Mouse (Mus musculus) embryonic facial prominence, embryonic 12.5 days (tissue): ENCODE results near the gene Ntn4. TPM values are rescaled to one million over a fixed set of nuclear protein-coding genes. Genes with fewer than 3 reads are reported as not detected.
A peak's percentile ranks its signal among the peaks of the same experiment; 100 is the strongest.

Source experiments
- ATAC-seq: fragments of 200-750 bp; cut with Nextera tagmentation; 2 replicates; pipeline ENCODE4 v1.8.0; 2017; ENCODE audit not compliant: insufficient number of reproducible peaks, insufficient read depth, low FRiP score, low TSS enrichment
- H3K27ac ChIP-seq: fragments of 300-500 bp; sonication (generic); 2 replicates; pipeline ENCODE4 v1.5.1; 2016; ENCODE audit warnings: mild to moderate bottlenecking
- H3K27me3 ChIP-seq: fragments of 300-500 bp; sonication (generic); 2 replicates; pipeline ENCODE4 v1.6.1; 2016; ENCODE audit warnings: mild to moderate bottlenecking, moderate library complexity
- H3K36me3 ChIP-seq: fragments of 300-500 bp; sonication (generic); 2 replicates; pipeline ENCODE4 v1.6.1; 2016; ENCODE audit warnings: mild to moderate bottlenecking
- H3K4me1 ChIP-seq: fragments of 300-500 bp; sonication (generic); 2 replicates; pipeline ENCODE4 v1.6.1; 2016
- H3K4me2 ChIP-seq: fragments of 300-500 bp; sonication (generic); replicated peaks from 2 replicates; pipeline ENCODE4 v1.6.1; 2016; ENCODE audit warnings: mild to moderate bottlenecking, moderate library complexity
- H3K4me3 ChIP-seq: fragments of 300-500 bp; sonication (generic); 2 replicates; pipeline ENCODE4 v1.5.1; 2016; ENCODE audit warnings: mild to moderate bottlenecking
- H3K9ac ChIP-seq: fragments of 300-500 bp; sonication (generic); 2 replicates; pipeline ENCODE4 v1.6.1; 2016; ENCODE audit warnings: mild to moderate bottlenecking, moderate library complexity
- H3K9me3 ChIP-seq: fragments of 300-500 bp; sonication (generic); 2 replicates; pipeline ENCODE4 v1.6.1; 2016; ENCODE audit warnings: mild to moderate bottlenecking, moderate library complexity
- WGBS: fragments of 180-500 bp; shearing (Covaris S2); methylation state at CpG from one replicate; pipeline ENCODE4 v1.1.7; 2016; 5-methylcytosine and 5-hydroxymethylcytosine counted together
- polyA plus RNA-seq: library from polyadenylated mRNA; unstranded; fragments of >200 nt; fragmentation: Nextera tagmentation; extraction: Ambion mirVana; gene quantifications from 2 replicates; pipeline ENCODE4 v1.2.1, GENCODE M21; 2016

Gene Ntn4
- 0.89 and 1.5 TPM in 2 replicates for polyA plus RNA-seq

DNA sequence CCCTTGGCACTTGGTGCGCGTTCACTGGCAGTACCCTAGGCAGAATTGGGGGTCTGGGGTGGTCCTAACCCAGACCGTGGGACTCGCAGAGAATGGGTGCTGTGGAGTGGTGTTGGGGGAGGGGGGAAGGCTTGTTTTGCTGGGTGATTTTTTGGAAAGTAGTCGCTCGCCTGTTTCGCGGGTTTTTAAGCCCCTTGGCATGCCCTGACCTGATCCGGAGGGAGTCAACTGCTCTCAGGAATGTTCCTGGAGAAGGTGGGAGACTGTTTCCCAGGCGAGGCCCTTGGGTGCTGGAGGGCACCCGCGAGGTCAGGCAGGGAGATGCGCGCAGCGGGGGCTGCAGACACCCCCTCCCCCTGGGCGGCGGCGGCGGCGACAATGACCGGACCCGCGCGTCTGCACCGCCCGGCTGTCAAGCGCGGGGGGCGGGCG is at the start of gene Ntn4:
Gene Ntn4, plus strand, starts transcription at position 161 of the 432 bp plus-strand sequence.
- no peak for ATAC-seq
- H3K4me2 ChIP-seq: peak within 1 kb of the TSS; percentile 98
- H3K4me1 ChIP-seq: peaks cover 16% of the 10 kb centered on the region; the same call in 1 of the 2 replicates
- peak within 1 kb of the TSS; percentile 73 for H3K4me3 ChIP-seq
- 3% methylated on average over 23 of the region's 30 CpGs for WGBS
- no peaks in the 10 kb centered on the region for H3K36me3 ChIP-seq
- peak within 1 kb of the TSS; percentile 68 for H3K9ac ChIP-seq
- peaks cover 34% of the 10 kb centered on the region for H3K27me3 ChIP-seq
- no peaks in the 10 kb centered on the region for H3K9me3 ChIP-seq
- H3K27ac ChIP-seq: no peak within 1 kb of the TSS

DNA sequence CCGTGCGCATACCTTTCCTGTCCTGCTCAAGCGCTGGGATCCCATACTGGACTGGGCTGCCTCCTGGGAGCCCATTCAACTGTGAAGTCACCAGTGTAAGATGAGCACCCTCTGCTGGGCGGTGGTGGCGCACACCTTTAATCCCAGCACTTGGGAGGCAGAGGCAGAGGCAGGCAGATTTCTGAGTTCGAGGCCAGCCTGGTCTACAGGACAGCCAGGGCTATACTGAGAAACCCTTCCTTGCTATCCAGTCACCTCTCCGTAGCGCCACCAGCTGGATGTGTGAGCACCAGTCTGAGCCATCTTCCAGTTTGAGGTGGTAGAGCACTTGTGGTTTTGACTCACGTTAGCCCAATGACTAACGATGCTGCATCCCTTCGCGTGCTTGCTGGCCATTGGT is 48.0 kb upstream of the Ntn4 start:
- no peak for ATAC-seq
- H3K27me3 ChIP-seq: 0 out of 2 replicates have a peak, but pooled peaks cover 2% of the 10 kb centered on the region
- WGBS: 58% methylated on average over 12 of the region's 12 CpGs

DNA sequence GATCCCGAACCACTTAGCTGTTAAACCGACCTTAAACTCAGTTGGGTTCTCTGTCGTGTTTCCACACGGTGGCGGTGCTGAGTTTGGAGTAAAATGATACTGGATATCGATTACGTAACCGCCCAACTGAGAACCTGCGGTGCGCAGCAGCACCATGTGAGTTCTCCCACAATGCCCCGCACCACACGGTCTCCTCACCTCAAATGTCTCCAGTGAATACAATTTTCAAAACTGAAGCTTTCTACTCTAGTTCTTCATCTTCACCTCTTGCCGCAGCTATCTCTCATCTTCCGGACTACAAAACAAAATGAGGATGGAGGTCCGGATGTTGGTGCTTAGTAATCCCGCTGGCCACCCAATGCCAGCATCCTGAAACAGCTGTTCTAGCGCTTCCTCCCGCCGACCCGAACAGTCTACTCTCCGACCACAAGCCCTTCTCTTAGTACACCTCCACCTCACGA is 46.4 kb upstream of the Ntn4 start:
- WGBS: 1% methylated on average over 22 of the region's 22 CpGs
- H3K27ac ChIP-seq: no peak overlapping the region
- H3K4me1 ChIP-seq: peaks cover 6% of the 10 kb centered on the region; the same call in 1 of the 2 replicates
- peak overlapping the region; percentile 44 for H3K4me3 ChIP-seq
- no peaks in the 10 kb centered on the region for H3K9me3 ChIP-seq
- ATAC-seq: 0 out of 2 replicates have a peak, but pooled peaks have one; percentile 64
- 0 out of 2 replicates have a peak, but pooled peaks cover 2% of the 10 kb centered on the region for H3K27me3 ChIP-seq
- H3K4me2 ChIP-seq: peak overlapping the region; percentile 62
- no peaks in the 10 kb centered on the region for H3K36me3 ChIP-seq
- H3K9ac ChIP-seq: peak overlapping the region; percentile 50; the same call in 1 of the 2 replicates

More for the DNA sequence above, 48.0 kb upstream of the Ntn4 start:
- Histone ChIP-seq H3K4me2 (no peak overlapping the region), H3K9me3 (no peaks in the 10 kb centered on the region), H3K4me3 (no peak overlapping the region), H3K36me3 (no peaks in the 10 kb centered on the region), H3K4me1 (peaks cover 17% of the 10 kb centered on the region), H3K9ac (no peak overlapping the region), H3K27ac (no peak overlapping the region)

DNA sequence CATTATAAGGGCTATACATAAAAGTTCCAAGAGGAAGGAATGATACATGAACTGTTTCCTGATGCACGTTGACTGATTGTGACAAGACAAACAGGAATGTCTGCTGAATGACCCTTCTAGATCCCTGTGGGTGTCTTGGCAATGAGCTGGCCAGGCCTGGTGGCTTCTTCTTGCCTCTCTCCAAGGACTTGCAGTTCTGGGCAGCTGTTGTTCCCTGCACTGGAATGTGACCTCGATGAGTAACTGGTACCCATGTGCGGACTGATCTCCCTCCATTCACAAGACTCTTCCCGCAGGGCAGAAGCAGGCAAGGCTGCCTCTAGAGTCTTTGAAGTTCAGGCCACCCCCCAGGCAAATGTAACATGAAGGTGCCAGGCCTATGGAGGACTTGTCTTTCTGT is 44.6 kb upstream of the Ntn4 start:
- Histone ChIP-seq H3K4me3 (no peak overlapping the region), H3K9me3 (no peaks in the 10 kb centered on the region), H3K36me3 (no peaks in the 10 kb centered on the region), H3K27me3 (0 out of 2 replicates have a peak, but pooled peaks cover 2% of the 10 kb centered on the region), H3K9ac (no peak overlapping the region), H3K27ac (no peak overlapping the region), H3K4me1 (peaks cover 3% of the 10 kb centered on the region; the same call in 1 of the 2 replicates), H3K4me2 (no peak overlapping the region)
- ATAC-seq: no peak
- 66% methylated on average over 4 of the region's 4 CpGs for whole genome bisulfite sequencing

DNA sequence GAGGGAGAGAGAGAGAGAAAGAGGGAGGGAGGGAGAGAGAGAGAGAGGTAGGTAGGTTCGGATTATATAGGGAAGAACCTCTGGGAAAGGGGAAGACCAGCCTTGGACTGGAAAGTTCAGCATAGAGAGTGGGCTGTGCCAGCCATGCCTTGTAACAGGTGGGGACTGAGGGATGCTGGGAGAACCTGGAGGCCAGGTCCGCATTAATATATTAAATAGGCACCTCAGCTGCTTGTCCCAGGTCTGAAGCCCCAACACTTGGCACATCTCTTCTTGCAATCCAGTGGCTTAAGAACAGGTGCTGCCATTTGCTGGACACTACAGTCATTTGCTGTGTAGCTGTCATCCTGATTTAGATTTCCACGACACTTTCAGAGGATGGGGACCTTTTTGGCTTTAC is 43.8 kb upstream of the Ntn4 start:
- peaks cover 3% of the 10 kb centered on the region; the same call in 1 of the 2 replicates for H3K4me1 ChIP-seq
- H3K27me3 ChIP-seq: 0 out of 2 replicates have a peak, but pooled peaks cover 2% of the 10 kb centered on the region
- no peak overlapping the region for H3K27ac ChIP-seq
- no peak overlapping the region for H3K9ac ChIP-seq
- H3K36me3 ChIP-seq: no peaks in the 10 kb centered on the region
- WGBS: 71% methylated on average over 3 of the region's 3 CpGs
- ATAC-seq: no peak
- H3K9me3 ChIP-seq: no peaks in the 10 kb centered on the region
- no peak overlapping the region for H3K4me3 ChIP-seq
- no peak overlapping the region for H3K4me2 ChIP-seq

DNA sequence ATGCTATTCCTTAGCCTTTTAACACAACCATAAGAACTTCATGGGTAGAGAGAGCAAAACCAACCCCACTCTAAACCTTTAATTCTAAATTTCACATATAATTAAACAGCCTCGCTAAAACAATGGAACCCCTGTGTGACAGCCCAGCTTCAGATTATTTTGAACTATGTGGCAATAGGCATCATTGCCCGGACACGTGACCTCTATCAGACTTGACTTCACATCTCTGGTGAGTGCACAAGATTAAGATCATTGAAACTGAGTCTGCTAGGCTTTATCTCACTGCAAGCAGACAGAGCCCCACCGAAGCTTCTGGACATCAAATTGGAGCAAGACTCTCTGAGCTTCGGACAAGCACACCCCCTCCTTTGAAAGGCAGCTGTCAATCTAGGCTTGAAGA is 38.2 kb upstream of the Ntn4 start:
- no peaks in the 10 kb centered on the region for H3K27me3 ChIP-seq
- no peak for ATAC-seq
- no peak overlapping the region for H3K9ac ChIP-seq
- H3K4me1 ChIP-seq: no peaks in the 10 kb centered on the region
- H3K36me3 ChIP-seq: no peaks in the 10 kb centered on the region
- no peaks in the 10 kb centered on the region for H3K9me3 ChIP-seq
- 86% methylated on average over 5 of the region's 5 CpGs for WGBS
- no peak overlapping the region for H3K4me3 ChIP-seq
- no peak overlapping the region for H3K4me2 ChIP-seq
- no peak overlapping the region for H3K27ac ChIP-seq

DNA sequence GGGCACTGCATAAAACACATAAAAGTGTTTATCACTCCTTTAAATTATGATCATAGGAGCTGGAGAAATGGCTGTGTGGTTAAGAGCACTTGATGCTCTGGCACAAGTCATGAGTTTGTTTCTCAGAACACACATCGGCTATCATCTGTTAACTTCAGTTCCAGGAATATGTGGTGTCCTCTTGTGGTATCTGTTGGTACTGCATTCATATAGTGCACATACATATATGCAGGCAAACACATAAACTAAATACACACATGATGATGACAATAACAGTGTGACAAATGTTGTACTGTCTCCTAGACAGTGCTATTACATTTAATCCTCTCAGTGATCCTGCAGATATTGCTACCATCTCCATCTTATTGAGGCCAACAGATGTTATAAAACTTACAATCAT is 37.2 kb upstream of the Ntn4 start:
- no peak overlapping the region for H3K4me3 ChIP-seq
- no peaks in the 10 kb centered on the region for H3K4me1 ChIP-seq
- no peaks in the 10 kb centered on the region for H3K9me3 ChIP-seq
- no peaks in the 10 kb centered on the region for H3K36me3 ChIP-seq
- H3K9ac ChIP-seq: no peak overlapping the region
- H3K27ac ChIP-seq: no peak overlapping the region
- WGBS: 93% methylated on average over 1 of the region's 1 CpGs
- no peak overlapping the region for H3K4me2 ChIP-seq
- H3K27me3 ChIP-seq: no peaks in the 10 kb centered on the region
- ATAC-seq: no peak

DNA sequence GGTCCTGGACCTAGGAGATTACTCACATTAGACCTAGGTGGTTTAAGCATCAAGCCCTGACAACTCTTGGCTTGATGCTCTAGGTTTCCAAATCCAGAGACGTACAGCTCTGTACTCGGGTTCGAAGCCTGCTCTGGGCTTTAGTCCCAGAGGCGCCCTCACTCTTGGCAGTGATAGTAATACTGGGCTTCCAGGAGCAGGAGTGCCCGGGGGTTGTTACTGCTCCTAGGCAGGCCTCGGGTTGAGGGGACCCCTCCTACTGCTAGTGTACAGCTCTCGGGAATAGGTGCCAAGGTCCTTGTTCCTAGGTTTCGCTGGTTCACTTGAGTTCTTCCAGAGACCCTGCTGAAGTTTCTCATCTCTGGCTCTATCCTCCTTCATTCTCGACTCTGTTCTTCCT is 34.2 kb upstream of the Ntn4 start:
- WGBS: 91% methylated on average over 9 of the region's 9 CpGs
- Histone ChIP-seq H3K27ac (no peak overlapping the region), H3K4me3 (no peak overlapping the region), H3K27me3 (no peaks in the 10 kb centered on the region), H3K4me2 (no peak overlapping the region), H3K9ac (no peak overlapping the region), H3K9me3 (no peaks in the 10 kb centered on the region), H3K36me3 (no peaks in the 10 kb centered on the region), H3K4me1 (no peaks in the 10 kb centered on the region)
- ATAC-seq: no peak

DNA sequence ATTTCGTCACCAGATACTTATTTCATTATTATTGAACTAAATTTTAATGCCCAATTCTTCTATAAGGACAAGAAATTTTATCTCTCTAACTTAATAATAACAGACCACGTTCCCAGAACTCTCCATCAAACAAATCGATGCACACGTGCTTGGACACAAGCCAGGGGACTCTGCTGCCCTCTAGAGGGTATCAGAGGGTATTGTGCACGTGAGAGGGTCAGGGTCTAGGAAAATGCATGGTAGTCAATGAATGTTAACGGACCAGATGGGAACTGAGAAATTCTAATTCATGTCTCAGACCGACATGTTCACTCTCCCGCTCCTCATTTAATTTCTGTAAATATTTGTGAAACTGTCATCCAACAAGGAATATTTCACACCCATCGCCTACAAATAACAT is 32.4 kb upstream of the Ntn4 start:
- no peak overlapping the region for H3K27ac ChIP-seq
- ATAC-seq: no peak
- no peaks in the 10 kb centered on the region for H3K36me3 ChIP-seq
- no peaks in the 10 kb centered on the region for H3K9me3 ChIP-seq
- H3K4me1 ChIP-seq: no peaks in the 10 kb centered on the region
- H3K4me3 ChIP-seq: no peak overlapping the region
- H3K9ac ChIP-seq: no peak overlapping the region
- no peaks in the 10 kb centered on the region for H3K27me3 ChIP-seq
- no peak overlapping the region for H3K4me2 ChIP-seq
- 54% methylated on average over 9 of the region's 9 CpGs for WGBS

DNA sequence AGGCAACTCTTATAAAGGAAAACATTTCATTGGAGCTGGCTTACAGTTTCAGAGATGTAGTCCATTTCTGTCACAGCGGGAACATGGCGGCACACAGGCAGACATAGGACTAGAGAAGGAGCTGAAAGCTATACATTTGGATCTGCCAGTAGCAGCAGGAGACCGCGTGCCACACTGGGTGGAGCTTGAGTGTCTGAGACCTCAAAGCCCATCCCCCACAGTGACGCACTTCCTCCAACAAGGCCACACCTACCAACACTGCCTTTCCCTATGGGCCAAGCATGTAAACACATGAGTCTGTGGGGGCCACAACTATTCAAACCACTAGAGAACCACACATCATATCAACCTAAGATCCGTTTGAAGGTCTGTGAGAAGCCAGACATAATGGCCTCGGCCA is 31.2 kb upstream of the Ntn4 start:
- Histone ChIP-seq H3K36me3 (no peaks in the 10 kb centered on the region), H3K4me3 (no peak overlapping the region), H3K27ac (no peak overlapping the region), H3K9ac (no peak overlapping the region), H3K4me1 (no peaks in the 10 kb centered on the region), H3K4me2 (no peak overlapping the region), H3K27me3 (no peaks in the 10 kb centered on the region), H3K9me3 (no peaks in the 10 kb centered on the region)
- 92% methylated on average over 7 of the region's 7 CpGs for WGBS
- ATAC-seq: no peak

DNA sequence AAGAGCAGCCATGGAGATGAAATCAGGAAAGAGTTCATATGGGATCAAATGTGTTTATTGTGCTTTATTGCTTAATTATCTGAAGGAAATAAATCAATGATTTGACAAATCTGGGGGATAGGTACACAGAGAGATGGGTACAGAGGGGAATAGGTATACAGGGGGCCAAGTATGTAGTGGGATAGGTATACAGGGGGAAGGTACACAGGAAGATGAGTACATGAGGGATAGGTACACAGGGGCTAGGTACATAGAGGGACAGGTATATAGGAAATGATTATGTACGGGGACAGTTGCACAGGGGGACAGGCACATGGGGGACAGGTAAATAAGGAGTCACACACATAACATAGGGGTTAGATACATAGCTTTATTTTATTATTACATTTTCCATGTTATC is 29.6 kb upstream of the Ntn4 start:
- no peaks in the 10 kb centered on the region for H3K4me1 ChIP-seq
- WGBS: 95% methylated on average over 1 of the region's 1 CpGs
- H3K4me2 ChIP-seq: no peak overlapping the region
- H3K9ac ChIP-seq: no peak overlapping the region
- no peak for ATAC-seq
- no peaks in the 10 kb centered on the region for H3K36me3 ChIP-seq
- no peaks in the 10 kb centered on the region for H3K27me3 ChIP-seq
- no peak overlapping the region for H3K27ac ChIP-seq
- H3K9me3 ChIP-seq: no peaks in the 10 kb centered on the region
- no peak overlapping the region for H3K4me3 ChIP-seq

DNA sequence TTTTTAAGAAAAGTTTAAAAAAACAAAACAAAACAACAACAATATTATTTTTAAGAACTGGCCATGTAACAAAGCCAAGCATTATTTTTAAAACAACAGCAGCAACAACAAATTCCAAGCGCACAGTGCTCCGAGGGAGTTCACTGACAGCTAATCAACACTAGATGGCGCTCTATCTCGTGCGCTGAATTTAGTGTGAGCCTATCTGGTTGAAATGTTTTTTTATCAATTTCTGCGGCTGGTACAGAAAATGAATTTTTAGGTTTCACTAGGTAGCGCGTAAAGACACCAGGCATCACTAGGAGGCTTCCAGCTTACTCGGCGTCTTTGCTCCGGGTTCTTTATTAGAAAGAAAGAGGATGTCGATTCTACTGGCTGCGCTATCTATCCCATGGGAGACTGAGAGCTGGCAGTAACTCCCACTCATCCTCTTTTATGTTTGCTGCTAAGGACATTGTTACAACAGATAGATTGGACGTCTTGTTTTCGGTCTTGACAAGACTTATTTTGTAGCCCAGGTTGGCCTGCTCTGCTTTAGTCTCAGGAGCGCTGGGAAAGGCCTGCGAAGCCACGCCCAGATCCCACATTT is 29.0 kb upstream of the Ntn4 start:
- Histone ChIP-seq H3K9me3 (no peaks in the 10 kb centered on the region), H3K27me3 (no peaks in the 10 kb centered on the region), H3K4me1 (no peaks in the 10 kb centered on the region), H3K4me3 (no peak overlapping the region), H3K4me2 (no peak overlapping the region), H3K9ac (no peak overlapping the region), H3K36me3 (no peaks in the 10 kb centered on the region), H3K27ac (no peak overlapping the region)
- 48% methylated on average over 18 of the region's 18 CpGs for WGBS
- ATAC-seq: no peak
